Mouse (Mus musculus): ENCODE results near the gene Gm10577. TPM values are rescaled to one million over a fixed set of nuclear protein-coding genes. Genes with fewer than 3 reads are reported as not detected.

The Gm10577 gene
- total RNA-seq, 2 experiments from 2014 or later, result not detected

DNA sequence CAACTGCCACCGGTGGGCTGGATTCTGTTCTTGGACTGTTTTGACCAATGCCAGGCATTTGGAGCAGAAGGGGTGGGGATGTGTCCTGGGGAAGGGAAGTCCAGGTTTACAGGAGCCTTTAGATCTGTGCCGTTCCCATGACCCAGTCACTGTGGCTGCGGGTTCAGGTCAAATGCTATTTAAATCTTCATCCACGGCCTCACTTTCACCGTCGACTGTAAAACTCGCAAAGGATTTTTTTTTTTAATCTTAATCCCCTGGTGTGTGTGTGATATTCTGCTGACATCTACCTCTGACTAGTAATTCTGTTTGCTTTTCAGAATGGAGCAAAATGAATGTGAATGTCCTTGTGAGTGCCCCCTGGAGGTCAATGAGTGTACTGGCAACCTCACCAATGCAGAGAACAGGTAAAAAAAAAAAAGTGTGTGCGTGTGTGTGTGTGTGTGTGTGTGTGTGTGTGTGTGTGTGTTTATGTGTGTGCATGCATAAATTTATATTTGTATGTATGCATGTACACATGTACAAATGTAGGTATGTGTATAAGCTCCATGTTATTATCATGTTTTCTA is 32.2 kb downstream of the Gm10577 start:
- Histone ChIP-seq H3K27ac (no peak overlapping the region), H3K4me3 (no peak overlapping the region)
- intact Hi-C loops (cut with DNase I), result loop anchor here (2.0 to 5.0 kb wide), 2 partner anchors 206 to 264 kb away; no protein-coding TSS in a partner anchor
- peak; percentile 28 for DNase-seq
- peak; percentile 70 for TF ChIP-seq CTCF (IDR thresholded peaks at IDR 0.05)

DNA sequence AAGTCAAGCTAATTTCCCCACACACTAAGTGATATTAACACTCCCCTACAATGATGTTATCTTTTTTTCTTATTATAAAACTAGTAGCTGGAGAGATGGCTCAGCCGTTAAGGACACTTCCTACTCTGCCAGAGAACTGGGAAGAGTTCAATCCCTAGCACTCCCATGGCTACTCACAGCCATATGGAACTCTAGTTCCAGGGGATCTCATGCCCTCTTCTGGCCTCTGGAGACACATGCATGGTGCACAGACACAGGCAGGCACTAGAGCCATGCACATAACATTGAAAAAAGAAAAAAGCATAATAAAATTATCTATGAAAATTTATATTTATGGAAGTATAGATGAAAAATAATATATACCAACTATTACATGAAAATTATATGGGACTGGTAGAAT is 33.3 kb downstream of the Gm10577 start:
- no peak for DNase-seq
- no peak overlapping the region for H3K27ac ChIP-seq
- intact Hi-C loops (cut with DNase I), result loop anchor here (2.0 to 5.0 kb wide), 2 partner anchors 205 to 398 kb away; no protein-coding TSS in a partner anchor
- TF ChIP-seq CTCF (IDR thresholded peaks at IDR 0.05), result peak; percentile 38
- no peak overlapping the region for H3K4me3 ChIP-seq

DNA sequence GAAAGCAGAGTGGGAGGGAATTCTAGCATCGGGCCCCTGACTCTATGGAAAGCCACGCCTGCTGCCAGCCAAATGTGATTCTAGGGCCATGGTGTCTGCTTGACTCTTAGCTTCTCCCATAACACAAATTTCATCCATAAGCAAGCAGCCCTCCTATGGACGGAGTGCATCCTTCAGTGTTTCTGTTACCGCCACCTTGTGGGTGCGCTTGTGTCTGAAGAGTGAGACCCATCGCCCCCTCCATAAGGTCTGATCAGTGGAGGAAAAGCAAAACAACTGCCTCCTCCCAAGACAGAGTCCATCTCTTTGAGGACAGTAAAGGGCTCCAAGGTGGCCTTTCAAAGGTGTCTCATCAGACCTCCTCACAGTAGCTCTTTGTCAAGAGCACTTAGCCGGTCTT is 43.0 kb downstream of the Gm10577 start:
- no peak; the same call in 1 of the 2 replicates for TF ChIP-seq CTCF (IDR thresholded peaks at IDR 0.05)
- intact Hi-C loops (cut with DNase I), result no loop called here

DNA sequence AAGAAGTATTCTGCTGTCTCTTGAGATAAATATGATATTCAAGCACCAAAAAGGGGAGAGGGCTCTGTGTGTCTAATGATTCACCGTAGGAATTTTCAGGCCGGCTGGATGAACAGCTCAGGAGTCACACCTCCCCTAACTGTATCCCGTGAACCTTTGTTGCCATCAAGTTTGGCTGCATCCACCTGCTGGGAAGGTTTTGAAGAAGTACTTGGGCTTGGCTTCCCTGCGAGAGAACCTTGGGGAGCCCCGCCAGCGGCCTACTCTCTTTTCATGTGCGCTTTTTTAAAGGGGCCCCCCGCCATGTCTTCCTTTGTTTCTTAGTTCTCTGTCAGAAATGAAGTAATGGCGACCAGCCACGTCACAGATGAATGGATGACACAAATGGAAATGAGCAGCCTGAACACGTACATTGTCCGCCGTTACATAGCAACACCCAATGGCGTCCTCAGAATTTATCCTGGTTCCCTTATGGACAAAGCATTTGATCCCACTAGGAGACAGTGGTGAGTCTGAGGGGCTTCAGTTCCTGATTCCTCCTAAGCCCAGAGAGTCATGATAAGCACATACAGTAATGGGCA is 46.0 kb downstream of the Gm10577 start:
- intact Hi-C loops (cut with DNase I), result no loop called here
- Histone ChIP-seq H3K27ac (no peak overlapping the region), H3K4me3 (no peak overlapping the region)
- no peak for DNase-seq
- no peak for TF ChIP-seq CTCF (IDR thresholded peaks at IDR 0.05)

More for the DNA sequence above, 43.0 kb downstream of the Gm10577 start:
- DNase-seq, result no peak
- no peak overlapping the region for H3K4me3 ChIP-seq
- H3K27ac ChIP-seq, result no peak overlapping the region

DNA sequence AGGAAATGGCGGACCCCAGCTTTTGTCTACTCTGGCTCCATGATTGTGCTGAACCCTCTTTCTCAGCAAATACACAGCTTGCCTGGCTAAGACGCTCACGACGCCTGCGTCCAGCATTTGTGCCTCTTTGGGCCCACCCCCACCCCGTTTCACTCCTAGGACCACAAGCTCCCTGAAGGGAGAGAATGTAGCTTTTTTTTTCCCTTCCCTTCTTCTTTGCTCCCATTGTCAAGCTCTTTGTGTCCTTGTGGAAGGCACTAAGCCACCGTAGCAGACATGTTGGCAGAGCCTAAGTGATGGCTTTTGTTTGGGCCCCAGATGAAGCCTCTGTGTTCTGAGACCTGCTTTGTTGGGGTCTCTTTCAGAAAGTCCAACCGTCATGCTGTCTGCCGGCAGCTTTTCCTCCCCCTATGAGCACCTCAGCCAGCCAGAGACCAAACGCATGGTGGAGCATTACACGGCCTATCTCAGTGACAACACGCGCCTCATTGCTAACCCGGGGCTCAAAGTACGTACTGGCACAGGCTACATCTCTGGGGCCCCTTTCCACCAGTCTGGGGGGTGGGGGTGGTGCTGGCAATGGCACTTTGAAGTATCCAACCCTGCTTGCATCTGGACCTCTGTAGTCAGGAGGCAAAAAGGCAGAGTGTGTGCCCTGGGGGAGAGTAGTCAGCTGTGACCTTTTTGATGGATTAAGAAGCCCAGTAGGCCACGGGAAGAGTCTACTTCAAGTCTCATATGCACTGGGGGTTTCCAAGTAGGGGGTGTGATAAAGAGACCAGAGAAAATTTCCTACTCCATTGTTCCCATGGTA is 46.6 kb downstream of the Gm10577 start:
- Histone ChIP-seq H3K4me3 (no peak overlapping the region), H3K27ac (no peak overlapping the region)
- no peak for TF ChIP-seq CTCF (IDR thresholded peaks at IDR 0.05)
- intact Hi-C loops (cut with DNase I), result no loop called here
- DNase-seq, result no peak

Other genes starting within 250 kb of the Gm10577 start
- gene Cachd1, start 244.0 kb downstream of the Gm10577 start, total RNA-seq (2021), result 1 to 10 TPM; 2.6 to 4.2 TPM
- gene Raver2, start 48.3 kb upstream of the Gm10577 start, total RNA-seq (2021), result 1 to 10 TPM; 1.6 to 6.7 TPM
- 100 to 1,000 TPM in 1 of 2 experiments, 10 to 100 TPM in 1; 89.9 to 134 TPM for gene Jak1, start 244.6 kb upstream of the Gm10577 start, total RNA-seq (2021)

Measured in gastrocnemius, adult 2 months (tissue).